Mouse (Mus musculus) layer of hippocampus, adult 9-11 months (tissue): ENCODE measurements around the gene Pitpnc1.

ENCODE experiments used
- DNase-seq: peaks from one replicate; pipeline ENCODE4 v3.0.0; 2022

The Pitpnc1 gene

GRCm38 (mm10) chr11:107365938-107366712, 104.4 kb downstream of the Pitpnc1 start:
- DNase-seq: no peak

DNA sequence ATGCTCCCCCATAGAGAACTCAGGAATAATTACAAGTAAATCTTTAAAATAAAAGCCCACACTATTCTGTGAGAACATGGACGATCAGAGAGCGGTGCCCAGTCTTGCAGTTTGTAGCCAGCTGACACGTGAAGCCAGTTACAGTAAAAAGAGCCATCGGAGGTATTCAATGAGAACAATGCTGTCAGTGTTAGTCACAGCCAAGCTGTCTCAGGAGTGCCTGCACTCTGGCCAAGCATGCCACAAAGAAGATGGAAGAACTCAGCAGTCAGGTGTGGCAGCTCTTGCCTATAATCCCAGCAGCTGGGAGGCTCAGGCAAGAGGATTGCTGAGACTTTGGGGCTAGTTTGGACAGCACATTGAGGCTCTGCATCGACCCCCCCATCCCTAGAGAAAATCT, 111.8 kb downstream of the Pitpnc1 start:
- no peak for DNase-seq

DNA sequence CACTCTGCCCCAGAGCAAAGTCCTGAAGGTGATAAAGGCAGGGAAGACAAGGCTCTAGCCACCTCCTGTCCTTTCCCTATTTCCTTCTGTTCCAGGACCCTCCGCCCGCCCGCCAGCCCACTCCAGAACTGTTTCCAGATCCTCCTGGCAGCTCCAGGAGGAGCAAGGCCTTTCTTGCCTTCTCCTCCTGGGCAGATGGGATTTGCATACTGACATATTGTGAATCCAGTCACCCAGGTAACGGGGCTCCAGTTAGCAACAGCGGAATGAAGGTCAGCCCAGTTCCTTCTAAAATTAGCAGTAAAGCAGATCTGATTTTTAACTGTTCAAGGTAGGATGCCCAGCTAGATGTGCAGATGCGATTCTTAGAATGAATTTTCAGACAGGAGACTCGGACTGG, 114.3 kb downstream of the Pitpnc1 start:
- DNase-seq: peak; percentile 66

DNA sequence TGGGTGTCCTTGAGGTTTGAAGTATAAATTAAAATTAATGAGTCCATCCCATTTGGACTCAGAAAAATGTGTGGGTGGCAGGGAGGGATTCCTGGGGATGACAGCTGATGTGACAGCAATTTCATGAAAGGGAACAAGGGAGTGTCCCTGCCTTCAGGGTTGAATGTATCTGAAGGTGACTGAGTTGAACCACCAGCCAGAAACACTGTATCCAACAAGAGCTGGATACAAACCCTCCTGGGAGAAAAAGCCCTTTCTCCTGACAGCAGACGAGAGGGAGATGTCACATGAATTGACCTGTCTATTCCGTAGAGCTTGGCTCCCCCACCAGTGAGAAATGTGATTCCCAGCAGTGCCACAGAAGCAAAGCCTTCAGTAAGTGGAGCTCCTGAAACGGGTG, 115.0 kb downstream of the Pitpnc1 start:
- DNase-seq: no peak

DNA sequence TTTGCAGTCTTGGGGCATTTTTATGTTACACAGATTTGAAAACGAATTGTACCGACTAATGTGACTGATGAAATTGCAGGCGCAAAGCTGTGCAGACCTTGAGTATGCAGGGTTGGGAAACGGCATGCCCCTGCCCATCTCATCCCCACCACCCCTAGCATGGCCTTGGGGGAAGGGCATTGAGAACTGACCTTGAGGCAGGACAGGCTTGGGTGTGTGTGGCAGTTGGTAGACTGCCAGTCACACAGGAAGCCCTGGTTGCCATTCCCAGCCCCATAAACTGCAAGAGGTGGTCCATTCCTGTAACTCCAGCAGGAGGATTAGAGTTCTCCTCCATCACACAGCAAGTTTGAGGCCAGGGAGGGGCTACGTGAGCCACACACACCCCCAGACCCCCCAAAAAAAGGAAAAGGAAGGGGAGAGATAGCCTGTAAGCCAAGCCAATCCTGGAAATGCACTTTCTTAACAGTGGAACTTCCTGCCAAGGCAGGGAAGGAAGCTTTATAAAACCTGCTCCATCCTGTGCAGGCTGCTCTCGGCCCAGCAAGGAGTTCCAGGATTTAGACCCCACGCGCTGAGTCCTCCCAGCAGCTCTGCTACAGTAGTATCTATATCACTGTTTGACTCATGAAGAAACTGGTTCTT, 115.9 kb downstream of the Pitpnc1 start:
- no peak for DNase-seq

GRCm38 (mm10) chr11:107352596-107352995, 117.9 kb downstream of the Pitpnc1 start:
- DNase-seq: no peak

DNA sequence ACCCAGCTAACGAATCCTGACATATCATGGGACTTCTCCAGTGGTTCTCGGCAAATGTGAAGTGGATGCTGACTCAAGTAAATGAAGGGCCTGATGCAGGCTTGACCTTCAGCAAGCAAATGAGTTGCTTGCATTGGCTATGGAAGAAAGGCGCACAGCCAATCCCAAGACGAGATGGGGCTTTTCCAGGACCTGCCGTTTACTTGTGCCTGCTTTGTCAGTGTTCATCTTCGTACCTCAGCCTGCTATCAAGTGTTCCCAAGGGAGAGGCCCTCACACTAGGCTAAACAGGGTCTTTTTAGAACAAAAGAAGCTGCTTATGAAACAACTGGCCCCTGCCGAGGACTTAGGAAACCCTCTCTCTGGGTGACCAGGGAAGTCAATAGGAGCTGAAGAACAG, 120.7 kb downstream of the Pitpnc1 start:
- no peak for DNase-seq

GRCm38 (mm10) chr11:107343031-107343430, 127.5 kb downstream of the Pitpnc1 start:
- DNase-seq: no peak

DNA sequence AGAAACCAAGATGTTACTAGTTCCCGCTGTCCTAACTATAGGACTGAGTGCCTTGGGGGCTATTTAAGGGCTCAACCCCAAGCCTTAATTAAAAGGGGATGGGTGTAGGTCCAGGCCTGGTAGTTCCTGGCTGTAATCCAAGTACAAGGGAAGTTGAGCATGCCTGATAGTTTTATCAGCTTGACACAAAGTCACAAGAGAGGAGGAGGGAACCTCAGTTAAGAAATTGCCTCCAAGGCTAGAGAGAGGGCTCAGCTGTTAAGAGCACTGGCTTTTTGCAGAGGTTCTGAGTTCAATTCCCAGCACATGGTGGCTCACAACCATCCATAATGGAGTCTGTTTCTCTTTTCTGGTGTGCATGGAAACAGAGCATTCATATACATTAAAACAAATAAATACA, 128.1 kb downstream of the Pitpnc1 start:
- no peak for DNase-seq

GRCm38 (mm10) chr11:107341293-107341692, 129.2 kb downstream of the Pitpnc1 start:
- DNase-seq: no peak

GRCm38 (mm10) chr11:107340793-107341192, 129.7 kb downstream of the Pitpnc1 start:
- DNase-seq: no peak

DNA sequence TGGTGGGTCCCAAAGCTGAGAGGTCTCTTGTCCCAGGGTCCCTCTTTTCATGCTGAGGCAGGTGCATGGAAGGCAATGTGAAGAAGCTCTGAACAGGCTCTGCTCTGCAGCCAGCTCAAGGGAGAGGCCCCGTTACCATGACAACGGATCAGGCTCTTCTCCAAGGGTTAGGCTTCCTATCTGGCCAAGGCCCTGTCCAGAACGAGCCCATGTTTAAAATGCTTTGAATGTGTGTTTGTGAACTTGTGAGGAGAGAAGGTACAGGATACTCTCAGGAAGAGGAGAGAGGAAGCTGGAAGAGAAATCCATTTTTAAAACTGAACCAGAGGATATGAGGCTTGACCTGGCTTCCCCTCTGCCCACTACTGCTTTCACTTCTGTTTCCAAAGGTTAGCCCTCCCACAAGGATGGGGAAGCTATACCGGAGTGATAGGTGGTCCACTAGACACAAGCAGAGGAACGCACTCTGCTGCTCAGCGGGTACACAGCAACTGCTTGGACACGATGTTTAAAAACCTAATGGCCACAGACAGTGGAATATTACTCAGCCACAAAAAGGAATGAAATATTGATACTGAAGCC, 131.2 kb downstream of the Pitpnc1 start:
- DNase-seq: peak; percentile 45

DNA sequence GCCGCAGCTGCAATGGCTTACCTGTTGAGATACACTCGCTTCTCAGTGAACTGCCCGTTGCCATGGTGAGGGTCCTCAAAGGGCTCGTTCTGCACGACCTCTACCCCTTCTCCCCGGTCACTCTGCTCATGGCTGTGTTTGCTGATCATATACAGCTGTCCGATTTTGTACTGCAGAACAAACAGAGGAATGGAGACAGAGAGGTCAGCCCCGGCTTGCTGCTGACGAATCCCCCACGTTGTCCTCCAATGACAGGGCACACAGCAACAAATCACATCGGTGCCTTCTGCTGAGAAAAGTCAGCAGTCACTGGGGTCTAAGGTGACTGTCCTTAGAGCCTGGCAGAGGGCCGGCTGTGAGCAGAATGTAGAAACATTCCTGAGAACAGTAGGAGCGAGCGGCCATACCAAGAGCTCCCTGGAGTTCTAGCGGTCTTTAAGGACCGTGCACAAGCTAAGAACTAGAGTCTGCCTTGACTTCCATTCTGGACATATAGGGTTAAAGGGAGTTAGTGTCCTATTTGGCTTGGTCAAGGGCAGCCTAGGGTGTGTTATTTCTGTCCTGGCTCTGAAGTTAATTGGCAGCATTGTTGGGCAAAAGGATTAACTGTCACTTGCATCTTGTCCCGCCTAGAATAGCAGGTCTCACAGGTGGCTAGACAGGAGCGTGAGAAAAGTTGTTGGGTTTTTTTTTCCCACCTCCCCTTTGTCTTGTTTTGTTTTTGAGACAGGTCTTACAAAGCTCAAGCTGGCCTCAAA, 132.9 kb downstream of the Pitpnc1 start:
- DNase-seq: no peak

GRCm38 (mm10) chr11:107335756-107336155, 134.7 kb downstream of the Pitpnc1 start:
- DNase-seq: no peak

- DNase-seq: no peak
Measured at GRCm38 (mm10) chr11:107334849-107335484, 135.5 kb downstream of the Pitpnc1 start.

GRCm38 (mm10) chr11:107332905-107333304, 137.6 kb downstream of the Pitpnc1 start:
- DNase-seq: no peak

GRCm38 (mm10) chr11:107332332-107332731, 138.2 kb downstream of the Pitpnc1 start:
- peak; percentile 34 for DNase-seq

DNA sequence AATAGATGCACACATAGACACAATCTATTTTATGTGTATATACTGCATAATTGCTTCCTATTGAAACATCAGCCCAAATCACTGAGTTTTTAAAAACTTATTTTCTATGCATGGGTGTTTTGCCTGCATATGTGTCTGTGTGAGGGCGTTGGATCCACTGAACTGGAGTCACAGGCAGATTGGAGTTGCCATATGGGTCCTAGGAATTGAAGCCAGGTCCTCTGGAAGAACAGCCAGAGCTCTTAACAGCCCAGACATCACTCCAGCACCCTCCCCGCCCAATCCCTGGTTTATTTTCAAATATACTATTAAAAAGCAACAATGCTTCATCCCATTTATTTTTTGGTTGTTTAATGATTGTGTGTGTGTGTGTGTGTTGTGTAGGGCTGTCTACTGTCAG, 139.1 kb downstream of the Pitpnc1 start:
- DNase-seq: peak; percentile 80

GRCm38 (mm10) chr11:107327326-107327725, 143.2 kb downstream of the Pitpnc1 start:
- no peak for DNase-seq

- no peak for DNase-seq
Measured at GRCm38 (mm10) chr11:107325739-107326725, 144.5 kb downstream of the Pitpnc1 start.

DNA sequence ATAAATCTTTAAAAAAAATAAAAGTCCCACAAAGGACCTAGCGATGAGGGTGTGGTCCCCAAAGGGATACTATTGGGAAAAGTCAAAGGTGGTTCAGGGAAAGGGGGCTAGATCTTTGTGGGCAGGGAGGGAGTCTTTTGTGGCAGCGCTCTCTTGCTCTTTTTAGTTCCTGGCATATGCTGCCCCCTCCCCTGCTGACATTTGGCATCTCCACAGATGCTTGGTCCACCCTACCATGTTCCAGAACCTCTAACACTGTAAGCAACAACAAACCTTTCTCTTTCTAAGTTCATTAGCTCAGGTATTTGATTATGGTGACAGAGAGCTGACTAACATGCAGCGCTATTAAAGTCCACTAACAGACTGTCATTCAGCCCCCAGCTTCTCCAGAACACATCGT, 145.3 kb downstream of the Pitpnc1 start:
- no peak for DNase-seq

DNA sequence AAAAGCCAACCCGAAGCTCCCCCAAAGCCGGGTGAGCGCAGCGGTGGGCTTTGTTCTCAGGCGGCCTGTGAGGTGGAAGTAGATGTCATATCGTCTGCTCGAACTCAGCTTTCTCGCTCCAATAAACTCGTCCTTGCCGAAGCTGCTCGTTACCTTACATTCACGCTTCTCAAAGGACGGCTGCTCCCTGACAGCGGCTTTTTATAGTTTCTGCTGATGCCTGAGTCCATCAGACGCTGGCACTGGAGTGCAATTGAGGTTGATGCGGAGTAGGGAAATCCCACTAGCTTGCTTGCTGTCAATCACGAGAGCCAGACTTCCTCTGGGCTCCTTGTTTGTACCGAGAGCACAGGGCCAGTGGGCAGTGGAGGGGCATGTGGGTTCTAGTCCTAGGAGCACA, 147.3 kb downstream of the Pitpnc1 start:
- DNase-seq: no peak
